Mouse (Mus musculus) MEL (cell line): ENCODE measurements around the gene Tmem186. TPM values are rescaled to one million over a fixed set of nuclear protein-coding genes. Genes with fewer than 3 reads are reported as not detected.

Experiments
- DNase-seq: peaks from one replicate; pipeline ENCODE4 v3.0.0; 2011; ENCODE audit warnings: low read depth, low spot score
- H3K27ac ChIP-seq: 2 replicates; pipeline ENCODE4 v1.5.1; 2012; ENCODE audit warnings: low read depth, mild to moderate bottlenecking, control low read depth, low read length, moderate library complexity; ENCODE audit not compliant: control insufficient read depth
- H3K27me3 ChIP-seq, 2 experiments: fragments of 150-350 bp in 1 of 2; sonication (generic) in 1 of 2; 2 replicates each; pipeline ENCODE4 v1.6.1; 2012; ENCODE audit warnings: low read length in 2 of 2, mild to moderate bottlenecking in 2 of 2, improper control_type of control experiment in 1 of 2, moderate library complexity in 1 of 2; ENCODE audit not compliant: insufficient read depth in 2 of 2, control insufficient read depth in 1 of 2
- H3K36me3 ChIP-seq, 2 experiments: 2 replicates each; pipeline ENCODE4 v1.6.1; 2012 to 2014; ENCODE audit warnings: low read length in 2 of 2, improper control_type of control experiment in 1 of 2, inconsistent platforms in 1 of 2, mild to moderate bottlenecking in 1 of 2; ENCODE audit not compliant: insufficient read depth in 2 of 2, control insufficient read depth in 1 of 2
- H3K4me1 ChIP-seq, 2 experiments: fragments of 150-350 bp in 1 of 2; sonication (generic) in 1 of 2; 2 replicates each; pipeline ENCODE4 v1.6.1; 2012; ENCODE audit warnings: low read length in 2 of 2, improper control_type of control experiment in 1 of 2, mild to moderate bottlenecking in 1 of 2; ENCODE audit not compliant: insufficient read depth in 2 of 2, control insufficient read depth in 1 of 2
- H3K4me3 ChIP-seq, 2 experiments: fragments of 150-350 bp in 1 of 2; sonication (generic) in 1 of 2; 2 replicates each; pipeline ENCODE4 v1.5.1; 2012; ENCODE audit warnings: low read depth in 2 of 2, low read length in 2 of 2, mild to moderate bottlenecking in 2 of 2, moderate library complexity in 2 of 2, control low read depth in 1 of 2, improper control_type of control experiment in 1 of 2; ENCODE audit not compliant: control insufficient read depth in 1 of 2, insufficient read depth in 1 of 2
- H3K79me2 ChIP-seq: 2 replicates; pipeline ENCODE4 v1.6.1; 2012; ENCODE audit warnings: mild to moderate bottlenecking, low read length, moderate library complexity; ENCODE audit not compliant: control insufficient read depth, poor library complexity, insufficient read depth
- H3K9ac ChIP-seq: 2 replicates; pipeline ENCODE4 v1.6.1; 2012; ENCODE audit warnings: low read depth, mild to moderate bottlenecking, control low read depth, low read length, moderate library complexity; ENCODE audit not compliant: control insufficient read depth, poor library complexity, severe bottlenecking
- H3K9me3 ChIP-seq: fragments of 150-350 bp; sonication (generic); replicated peaks from 2 replicates; pipeline ENCODE4 v1.6.1; 2012; ENCODE audit warnings: mild to moderate bottlenecking, low read length, improper control_type of control experiment, moderate library complexity; ENCODE audit not compliant: insufficient read depth
- CHD2 ChIP-seq: IDR thresholded peaks from 2 replicates; pipeline ENCODE4 v1.6.1; 2011; ENCODE audit warnings: low read length, improper control_type of control experiment
- EP300 ChIP-seq, 2 experiments: IDR thresholded peaks; 2 replicates each; pipeline ENCODE4 v1.6.1; 2011; ENCODE audit warnings: improper control_type of control experiment in 2 of 2, low read length in 2 of 2, low read depth in 1 of 2, mild to moderate bottlenecking in 1 of 2
- HCFC1 ChIP-seq: IDR thresholded peaks from 2 replicates; pipeline ENCODE4 v1.6.1; 2012; ENCODE audit warnings: low read depth, mild to moderate bottlenecking, inconsistent platforms, low read length, improper control_type of control experiment, moderate library complexity
- JUND ChIP-seq: IDR thresholded peaks from 2 replicates; pipeline ENCODE4 v1.6.1; 2011; ENCODE audit warnings: low read depth, mild to moderate bottlenecking, improper control_type of control experiment, low read length
- MAFK ChIP-seq: IDR thresholded peaks from 2 replicates; pipeline ENCODE4 v1.6.1; 2011; ENCODE audit warnings: low read depth, mild to moderate bottlenecking, low read length, improper control_type of control experiment, borderline replicate concordance
- MAZ ChIP-seq: IDR thresholded peaks from 2 replicates; pipeline ENCODE4 v1.6.1; 2012; ENCODE audit warnings: low read depth, mild to moderate bottlenecking, inconsistent platforms, low read length, improper control_type of control experiment
- MEF2A ChIP-seq: IDR thresholded peaks from 2 replicates; pipeline ENCODE4 v1.6.1; 2014; ENCODE audit warnings: low read depth, mild to moderate bottlenecking, inconsistent platforms, low read length, improper control_type of control experiment; ENCODE audit not compliant: poor library complexity, insufficient replicate concordance, severe bottlenecking; ENCODE audit errors: extremely low read depth
- MXI1 ChIP-seq: IDR thresholded peaks from 2 replicates; pipeline ENCODE4 v1.6.1; 2011; ENCODE audit warnings: mild to moderate bottlenecking, low read depth, low read length, improper control_type of control experiment
- POLR2AphosphoS2 ChIP-seq: IDR thresholded peaks from 2 replicates; pipeline ENCODE4 v1.6.1; 2011; ENCODE audit warnings: low read length, improper control_type of control experiment
- POLR2AphosphoS5 ChIP-seq: IDR thresholded peaks from 2 replicates; pipeline ENCODE4 v1.6.1; 2012; ENCODE audit warnings: low read depth, borderline replicate concordance, mild to moderate bottlenecking, inconsistent platforms, low read length, moderate library complexity, mixed read lengths
- RCOR1 ChIP-seq: IDR thresholded peaks from 2 replicates; pipeline ENCODE4 v1.6.1; 2012; ENCODE audit warnings: low read depth, mild to moderate bottlenecking, inconsistent platforms, low read length, improper control_type of control experiment
- SMC3 ChIP-seq: IDR thresholded peaks from 2 replicates; pipeline ENCODE4 v1.6.1; 2011; ENCODE audit warnings: low read depth, low read length, improper control_type of control experiment
- UBTF ChIP-seq: IDR thresholded peaks from 2 replicates; pipeline ENCODE4 v1.6.1; 2012; ENCODE audit warnings: low read depth, mild to moderate bottlenecking, inconsistent platforms, low read length, improper control_type of control experiment, moderate library complexity, borderline replicate concordance; ENCODE audit not compliant: insufficient read depth
- ZKSCAN1 ChIP-seq: IDR thresholded peaks from 2 replicates; pipeline ENCODE4 v1.6.1; 2012; ENCODE audit warnings: low read depth, mild to moderate bottlenecking, inconsistent platforms, low read length, improper control_type of control experiment, moderate library complexity
- ZNF384 ChIP-seq: IDR thresholded peaks from 2 replicates; pipeline ENCODE4 v1.6.1; 2012; ENCODE audit warnings: low read depth, mild to moderate bottlenecking, inconsistent platforms, low read length, improper control_type of control experiment
- polyA plus RNA-seq, 2 experiments: library from polyadenylated mRNA; stranded (reverse) in 1 of 2; unstranded in 1 of 2; fragments of >175 nt in 1 of 2; fragments of >200 nt in 1 of 2; gene quantifications; 2 replicates each; pipeline versions ENCODE4 v1.2.1 to v1.2.4; 2012; ENCODE audit warnings: low replicate concordance in 2 of 2, low read depth in 1 of 2; ENCODE audit not compliant: insufficient read length in 2 of 2, insufficient read depth in 1 of 2, missing spikeins in 1 of 2
- total RNA-seq: library from RNA; depleted of rRNA; stranded (reverse); fragments of 300-350 nt; gene quantifications from 2 replicates; pipeline ENCODE4 v1.2.3, GENCODE M21; 2012

Tmem186 gene
- total and polyA plus RNA-seq, 3 experiments, result 18.9 to 99.9 (median 22.5) TPM

GRCm38 (mm10) chr16:8671551-8672349, 34.2 kb upstream of the Tmem186 start, which contains the start of gene Carhsp1 (continued):
- TF ChIP-seq MAFK (no peak), EP300 (IDR thresholded peaks at IDR 0.05; ENCODE audit: low read depth in 1 of 2, low read length in 2 of 2) (0 out of 4 replicates have a peak, but pooled peaks of 1 of the 2 experiments have one; percentile 18), UBTF (no peak; the same call in 1 of the 2 replicates)

- Histone ChIP-seq H3K9ac (no peak overlapping the region), H3K9me3 (no peaks in the 10 kb centered on the region), H3K4me3 (peak overlapping the region in 1 of 2 experiments; percentile 43; a peak in 1 of 4 replicates), H3K36me3 (peaks cover 0 to 16% of the 10 kb centered on the region in 2 experiments; a peak in 2 of 4 replicates), H3K4me1 (peaks cover 6 to 33% of the 10 kb centered on the region in 2 experiments), H3K79me2 (no peaks in the 10 kb centered on the region; the same call in none of the 2 replicates), H3K27ac (no peak overlapping the region), H3K27me3 (no peaks in the 10 kb centered on the region)
- TF ChIP-seq ZNF384 (no peak), MEF2A (no peak), SMC3 (no peak), MAZ (0 out of 2 replicates have a peak, but pooled peaks have one; percentile 10), ZKSCAN1 (no peak), RCOR1 (no peak), MXI1 (no peak)
- DNase-seq, result peak; percentile 50
Observed at GRCm38 (mm10) chr16:8670041-8671035, 32.8 kb upstream of the Tmem186 start.

GRCm38 (mm10) chr16:8669432-8669831, 31.9 kb upstream of the Tmem186 start:
- TF ChIP-seq CHD2 (no peak), POLR2AphosphoS2 (no peak), JUND (no peak), POLR2AphosphoS5 (no peak), SMC3 (no peak), HCFC1 (no peak), MXI1 (no peak)
- H3K9me3 ChIP-seq, result no peaks in the 10 kb centered on the region
- H3K79me2 ChIP-seq, result no peaks in the 10 kb centered on the region; the same call in none of the 2 replicates
- H3K4me3 ChIP-seq, result no peak overlapping the region
- no peak overlapping the region for H3K9ac ChIP-seq
- DNase-seq, result no peak
- H3K4me1 ChIP-seq, result peaks cover 6 to 32% of the 10 kb centered on the region in 2 experiments
- no peak overlapping the region for H3K27ac ChIP-seq
- H3K27me3 ChIP-seq, result no peaks in the 10 kb centered on the region
- H3K36me3 ChIP-seq, result peaks cover 0 to 16% of the 10 kb centered on the region in 2 experiments; a peak in 2 of 4 replicates
